Comparison of ENCODE assay signal across 7 mouse cellular contexts in genomic region chr9:106891829-106892551, GRCm38 (mm10). TPM values are rescaled to one million over a fixed set of nuclear protein-coding genes. Genes with fewer than 3 reads are reported as not detected.
DNase-seq lines count a peak whose midpoint lies in the region; ATAC-seq lines count a peak whose summit lies in the region.

Gene Manf, minus strand, starts transcription at chr9:106891979.

- peak; percentile 99 for DNase-seq in adrenal gland, adult 8-10 months
- peak; percentile 96 for DNase-seq in embryo, embryonic 9.5 days (ENCODE audit: extremely low spot score)
- peak; percentile 85 to 95 for DNase-seq in gastrocnemius, postnatal 4 days (ENCODE audit: low spot score in 2 of 2)
- DNase-seq in left cerebral cortex, postnatal 36 days (ENCODE audit: low spot score in 2 of 2), result peak; percentile 98 to 99
- peak; percentile 99 for DNase-seq in midbrain, embryonic 11.5 days (ENCODE audit: low spot score, missing footprints)
- peak; percentile 98 for DNase-seq in skeletal muscle tissue, adult 2 months (ENCODE audit: low read depth, low spot score)

- ATAC-seq in intestine, embryonic 16.5 days, result peak; percentile 98
- peak; percentile 98 for ATAC-seq in midbrain, embryonic 11.5 days (ENCODE audit: low FRiP score)

- peaks cover 8% of the 10 kb centered on the region for H3K36me3 ChIP-seq in intestine, embryonic 16.5 days (ENCODE audit: control insufficient read depth, insufficient read depth, low read length)
- H3K36me3 ChIP-seq in midbrain, embryonic 11.5 days (ENCODE audit: control insufficient read depth, insufficient read depth, low read length), result peaks cover 18% of the 10 kb centered on the region

- no peaks in the 10 kb centered on the region for H3K9me3 ChIP-seq in intestine, embryonic 16.5 days (ENCODE audit: control insufficient read depth, low read length)
- no peaks in the 10 kb centered on the region for H3K9me3 ChIP-seq in midbrain, embryonic 11.5 days (ENCODE audit: control insufficient read depth, low read length)

- intact Hi-C loops in left cerebral cortex, postnatal 36 days (cut with DNase I), result no loop called here

- H3K4me2 ChIP-seq in intestine, embryonic 16.5 days (ENCODE audit: low read depth, low read length), result peak within 1 kb of the TSS; percentile 87
- peak within 1 kb of the TSS; percentile 83 for H3K4me2 ChIP-seq in midbrain, embryonic 11.5 days

- peak within 1 kb of the TSS; percentile 95 for H3K9ac ChIP-seq in intestine, embryonic 16.5 days (ENCODE audit: low read depth, low read length)
- H3K9ac ChIP-seq in midbrain, embryonic 11.5 days (ENCODE audit: low read length), result peak within 1 kb of the TSS; percentile 84

- under 1% methylated on average over 59 of the region's 59 CpGs for WGBS in intestine, embryonic 16.5 days
- WGBS in midbrain, embryonic 11.5 days, result under 1% methylated on average over 59 of the region's 59 CpGs

- H3K4me1 ChIP-seq in intestine, embryonic 16.5 days (ENCODE audit: control insufficient read depth, insufficient read depth, low read length), result peaks cover 26% of the 10 kb centered on the region
- H3K4me1 ChIP-seq in midbrain, embryonic 11.5 days (ENCODE audit: control insufficient read depth, insufficient read depth, low read length), result peaks cover 22% of the 10 kb centered on the region

- H3K27me3 ChIP-seq in intestine, embryonic 16.5 days (replicated peaks; ENCODE audit: control insufficient read depth, insufficient read depth, low read length), result no peaks in the 10 kb centered on the region
- H3K27me3 ChIP-seq in midbrain, embryonic 11.5 days (ENCODE audit: control insufficient read depth, insufficient read depth, low read length), result no peaks in the 10 kb centered on the region

- H3K27ac ChIP-seq in intestine, embryonic 16.5 days (ENCODE audit: low read length), result peak within 1 kb of the TSS; percentile 86
- H3K27ac ChIP-seq in midbrain, embryonic 11.5 days (ENCODE audit: low read depth, low read length), result peak within 1 kb of the TSS; percentile 80

- H3K4me3 ChIP-seq in intestine, embryonic 16.5 days (ENCODE audit: low read length), result peak within 1 kb of the TSS; percentile 95
- peak within 1 kb of the TSS; percentile 72 for H3K4me3 ChIP-seq in midbrain, embryonic 11.5 days (ENCODE audit: low read depth, low read length)

RNA-seq across cellular contexts. Expression of gene Manf, which starts in this region (rescaled TPM):
- 100 to 1,000 TPM; 306 to 450 (median 316) TPM for total RNA-seq in adrenal gland, adult 8-10 months (2022)
- total RNA-seq in gastrocnemius, postnatal 4 days (2021), result 100 to 1,000 TPM; 101 to 109 TPM
- polyA plus RNA-seq in intestine, embryonic 16.5 days (2015; fragmentation: Nextera tagmentation; extraction: Ambion mirVana), result 354 and 382 TPM in 2 replicates
- total RNA-seq in left cerebral cortex, postnatal 36 days (2021), result 100 to 1,000 TPM; 113 to 135 TPM
- polyA plus RNA-seq in midbrain, embryonic 11.5 days (2014; fragmentation: Nextera tagmentation; extraction: Ambion mirVana), result 278 and 281 TPM in 2 replicates

Comparison
In these comparisons a context has a peak if more than half of its experiments do, and no peak if none do; other contexts are left out.
1. Peak in every context shown above with its lines: DNase-seq, ATAC-seq, H3K4me3 ChIP-seq and H3K27ac ChIP-seq.